Mouse (Mus musculus) intestine, postnatal 0 days (tissue): Measurements from ENCODE around the gene Apba2. TPM values are rescaled to one million over a fixed set of nuclear protein-coding genes. Genes with fewer than 3 reads are reported as not detected.

Experiments used
- ATAC-seq: fragments of 200-750 bp; cut with Nextera tagmentation; 2 replicates; pipeline ENCODE4 v1.8.0; 2017; ENCODE audit warnings: mild to moderate bottlenecking, moderate TSS enrichment, moderate library complexity
- H3K27ac ChIP-seq: fragments of 300-500 bp; sonication (generic); 2 replicates; pipeline ENCODE4 v1.5.1; 2014; ENCODE audit warnings: mild to moderate bottlenecking, low read depth, low read length, moderate library complexity
- H3K27me3 ChIP-seq: fragments of 300-500 bp; sonication (generic); replicated peaks from 2 replicates; pipeline ENCODE4 v1.6.1; 2014; ENCODE audit warnings: low read length, mixed read lengths; ENCODE audit not compliant: control insufficient read depth, insufficient read depth
- H3K36me3 ChIP-seq: fragments of 300-500 bp; sonication (generic); 2 replicates; pipeline ENCODE4 v1.6.1; 2014; ENCODE audit warnings: mild to moderate bottlenecking, moderate library complexity; ENCODE audit not compliant: control insufficient read depth, insufficient read depth
- H3K4me1 ChIP-seq: fragments of 300-500 bp; sonication (generic); replicated peaks from 2 replicates; pipeline ENCODE4 v1.6.1; 2014; ENCODE audit warnings: antibody characterized with exemption, low read length, mixed read lengths; ENCODE audit not compliant: control insufficient read depth, insufficient read depth
- H3K4me2 ChIP-seq: fragments of 300-500 bp; sonication (generic); replicated peaks from 2 replicates; pipeline ENCODE4 v1.6.1; 2014; ENCODE audit warnings: low read depth, mild to moderate bottlenecking, moderate library complexity
- H3K4me3 ChIP-seq: fragments of 300-500 bp; sonication (generic); 2 replicates; pipeline ENCODE4 v1.5.1; 2014; ENCODE audit warnings: low read depth, low read length
- H3K9ac ChIP-seq: fragments of 300-500 bp; sonication (generic); 2 replicates; pipeline ENCODE4 v1.6.1; 2014; ENCODE audit warnings: mild to moderate bottlenecking, low read depth, low read length
- H3K9me3 ChIP-seq: fragments of 300-500 bp; sonication (generic); 2 replicates; pipeline ENCODE4 v1.6.1; 2016; ENCODE audit warnings: mixed run types; ENCODE audit not compliant: control insufficient read depth
- CTCF ChIP-seq: sonication (generic); IDR thresholded peaks from 2 replicates; pipeline ENCODE4 v1.5.1; 2016; ENCODE audit warnings: low read depth, mild to moderate bottlenecking, control low read depth, antibody characterized with exemption, moderate library complexity
- WGBS: fragments of 180-500 bp; shearing (Covaris S2); extraction: QIAGEN DNeasy Blood & Tissue Kit; methylation state at CpG from one replicate; pipeline ENCODE4 v1.1.7; 2014; 5-methylcytosine and 5-hydroxymethylcytosine counted together
- polyA plus RNA-seq: library from polyadenylated mRNA; unstranded; fragments of >200 nt; fragmentation: Nextera tagmentation; extraction: Ambion mirVana; gene quantifications from 2 replicates; pipeline ENCODE4 v1.2.1, GENCODE M21; 2015

Gene Apba2
- polyA plus RNA-seq, 1 experiment from 2014 or later = 4.3 TPM

GRCm38 (mm10) chr7:64694937-64695336, 193.4 kb downstream of the Apba2 start:
- Histone ChIP-seq H3K9me3 (no peaks in the 10 kb centered on the region), H3K4me3 (no peak overlapping the region), H3K9ac (no peak overlapping the region), H3K4me2 (no peak overlapping the region), H3K4me1 (no peaks in the 10 kb centered on the region), H3K27ac (no peak overlapping the region), H3K27me3 (no peaks in the 10 kb centered on the region), H3K36me3 (no peaks in the 10 kb centered on the region)
- WGBS = 89% methylated on average over 6 of the region's 6 CpGs
- no peak for TF ChIP-seq CTCF
- no peak for ATAC-seq

GRCm38 (mm10) chr7:64696521-64697281, 195.2 kb downstream of the Apba2 start:
- 73% methylated on average over 14 of the region's 14 CpGs for WGBS
- Histone ChIP-seq H3K36me3 (no peaks in the 10 kb centered on the region), H3K4me3 (no peak overlapping the region), H3K9me3 (no peaks in the 10 kb centered on the region), H3K27me3 (no peaks in the 10 kb centered on the region), H3K27ac (no peak overlapping the region), H3K4me1 (no peaks in the 10 kb centered on the region), H3K4me2 (no peak overlapping the region), H3K9ac (no peak overlapping the region)
- no peak for TF ChIP-seq CTCF
- no peak for ATAC-seq

- Histone ChIP-seq H3K27ac (no peak overlapping the region), H3K4me1 (no peaks in the 10 kb centered on the region), H3K27me3 (no peaks in the 10 kb centered on the region), H3K9me3 (no peaks in the 10 kb centered on the region), H3K9ac (no peak overlapping the region), H3K4me3 (no peak overlapping the region), H3K36me3 (no peaks in the 10 kb centered on the region), H3K4me2 (no peak overlapping the region)
- ATAC-seq = no peak
- TF ChIP-seq CTCF = no peak
- 84% methylated on average over 6 of the region's 6 CpGs for WGBS
Observed at GRCm38 (mm10) chr7:64697791-64698337, 196.4 kb downstream of the Apba2 start.

GRCm38 (mm10) chr7:64704060-64704595, 202.6 kb downstream of the Apba2 start:
- Histone ChIP-seq H3K9ac (no peak overlapping the region), H3K36me3 (no peaks in the 10 kb centered on the region), H3K9me3 (no peaks in the 10 kb centered on the region), H3K27me3 (no peaks in the 10 kb centered on the region), H3K27ac (no peak overlapping the region), H3K4me1 (no peaks in the 10 kb centered on the region), H3K4me3 (no peak overlapping the region), H3K4me2 (no peak overlapping the region)
- WGBS = 67% methylated on average over 5 of the region's 5 CpGs
- no peak for TF ChIP-seq CTCF
- ATAC-seq = no peak

GRCm38 (mm10) chr7:64708176-64708575, 206.7 kb downstream of the Apba2 start:
- no peak overlapping the region for H3K9ac ChIP-seq
- H3K36me3 ChIP-seq = no peaks in the 10 kb centered on the region
- H3K27me3 ChIP-seq = no peaks in the 10 kb centered on the region
- TF ChIP-seq CTCF = no peak
- WGBS = 85% methylated on average over 4 of the region's 4 CpGs
- ATAC-seq = no peak
- H3K9me3 ChIP-seq = no peaks in the 10 kb centered on the region
- no peak overlapping the region for H3K4me2 ChIP-seq
- no peak overlapping the region for H3K27ac ChIP-seq
- H3K4me3 ChIP-seq = no peak overlapping the region
- H3K4me1 ChIP-seq = no peaks in the 10 kb centered on the region

GRCm38 (mm10) chr7:64709520-64710262, 208.2 kb downstream of the Apba2 start:
- no peak for ATAC-seq
- Histone ChIP-seq H3K27ac (no peak overlapping the region), H3K4me3 (no peak overlapping the region), H3K4me1 (no peaks in the 10 kb centered on the region), H3K36me3 (no peaks in the 10 kb centered on the region), H3K27me3 (no peaks in the 10 kb centered on the region), H3K9me3 (no peaks in the 10 kb centered on the region), H3K9ac (no peak overlapping the region), H3K4me2 (no peak overlapping the region)
- TF ChIP-seq CTCF = peak; percentile 68
- 78% methylated on average over 13 of the region's 13 CpGs for WGBS
